Mouse (Mus musculus): ENCODE measurements around the gene Nxph4.

DNA sequence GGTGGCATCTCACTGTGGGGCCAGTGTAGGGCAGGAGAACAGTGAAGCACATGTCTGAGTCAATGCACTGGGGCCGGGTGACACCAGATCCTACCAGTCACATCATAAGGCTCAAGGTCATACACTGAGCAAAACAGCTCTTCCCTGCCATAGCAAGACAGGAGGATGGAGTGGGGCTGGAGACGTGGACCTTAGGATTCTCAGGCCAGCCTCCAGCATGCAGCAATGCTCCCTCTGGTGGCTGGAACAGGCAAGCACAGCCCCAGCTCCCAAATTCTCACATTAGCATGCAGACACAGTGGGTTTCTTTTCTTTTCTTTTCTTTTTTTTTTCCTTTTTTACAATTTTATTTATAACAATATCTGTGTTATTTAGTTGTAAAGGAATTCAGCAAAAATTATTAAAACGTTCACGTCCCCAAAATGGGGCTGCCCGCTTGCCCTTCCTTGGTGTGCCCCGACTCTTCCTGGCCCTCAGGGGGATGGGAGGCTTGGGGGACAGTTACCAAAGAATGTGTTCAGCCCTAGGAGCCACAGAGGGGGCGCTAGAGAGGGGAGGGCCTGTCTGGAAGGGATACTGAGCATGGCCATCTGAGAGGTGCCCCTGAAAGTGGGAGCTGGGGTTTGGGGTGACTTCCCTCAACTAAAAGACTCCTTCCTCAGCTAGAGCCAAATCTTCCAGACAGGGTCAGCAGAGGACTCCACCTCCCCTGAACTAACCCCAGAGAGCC, 3.7 kb upstream of the Nxph4 start:
- TF ChIP-seq CTCF (IDR thresholded peaks at IDR 0.05; ENCODE audit: low read depth): peak; percentile 97
- no peak for TF ChIP-seq EP300 (IDR thresholded peaks at IDR 0.05; ENCODE audit: low read depth)
